Mouse (Mus musculus) layer of hippocampus, adult 9-11 months (tissue): ENCODE results near the gene Gm2431.
"Not testable (repeated sequence)": the region's sequence is repeated elsewhere in the genome, so short reads cannot be mapped to it uniquely, and the experiment has no call there.

Source experiments
- DNase-seq: peaks from one replicate; pipeline ENCODE4 v3.0.0; 2022

Gene Gm2431

DNA sequence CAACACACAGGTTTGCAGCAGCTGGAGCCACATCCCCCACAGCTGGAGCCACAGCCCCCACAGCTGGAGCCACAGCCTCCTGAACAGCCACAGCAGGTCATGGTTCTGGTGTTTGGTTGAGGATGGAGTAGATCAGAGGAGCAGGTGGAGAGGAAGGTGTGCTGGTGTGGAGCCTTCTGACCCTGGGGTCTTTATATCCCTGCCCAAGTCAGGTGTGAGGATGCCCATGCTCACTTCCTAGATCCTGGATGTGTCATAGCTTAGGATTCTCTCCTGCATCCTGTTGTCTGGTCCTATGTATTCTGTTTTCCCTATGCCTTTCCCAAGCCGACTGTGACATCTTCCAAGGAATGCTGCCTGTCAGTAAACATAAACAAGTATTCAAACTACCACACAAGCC is at the start of gene Gm2431:
Gene Gm2431 (minus strand): TSS at position 101 of the 400 bp plus-strand sequence.
- not testable (repeated sequence) for DNase-seq

GRCm38 (mm10) chr7:142303929-142304328 is 45.8 kb upstream of the Gm2431 start:
- not testable (repeated sequence) for DNase-seq

DNA sequence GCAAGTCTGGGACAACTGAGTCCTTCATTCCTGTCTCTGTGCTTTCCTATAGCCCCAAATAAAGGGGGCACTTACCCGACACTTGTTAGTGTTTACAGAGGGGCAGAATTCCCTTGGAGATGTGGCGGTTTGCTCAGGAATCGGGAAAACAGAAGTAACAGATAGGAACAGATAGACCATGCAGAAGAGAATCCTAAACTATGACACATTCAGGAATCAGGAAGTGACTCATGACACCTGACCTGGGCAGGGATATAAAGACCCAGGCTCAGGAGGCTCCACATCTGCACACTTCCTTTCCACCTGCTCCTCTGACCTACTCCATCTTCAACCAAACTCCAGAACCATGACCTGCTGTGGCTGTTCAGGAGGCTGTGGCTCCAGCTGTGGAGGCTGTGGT is 45.1 kb upstream of the Gm2431 start, which contains the start of gene Krtap5-4:
Gene Krtap5-4 (plus strand): TSS at position 301 of the 400 bp plus-strand sequence.
- no peak for DNase-seq

GRCm38 (mm10) chr7:142297018-142297417 is 38.9 kb upstream of the Gm2431 start, which contains the start of gene Krtap5-1:
TSS of gene Krtap5-1 (minus strand) at chr7:142297118.
- not testable (repeated sequence) for DNase-seq

DNA sequence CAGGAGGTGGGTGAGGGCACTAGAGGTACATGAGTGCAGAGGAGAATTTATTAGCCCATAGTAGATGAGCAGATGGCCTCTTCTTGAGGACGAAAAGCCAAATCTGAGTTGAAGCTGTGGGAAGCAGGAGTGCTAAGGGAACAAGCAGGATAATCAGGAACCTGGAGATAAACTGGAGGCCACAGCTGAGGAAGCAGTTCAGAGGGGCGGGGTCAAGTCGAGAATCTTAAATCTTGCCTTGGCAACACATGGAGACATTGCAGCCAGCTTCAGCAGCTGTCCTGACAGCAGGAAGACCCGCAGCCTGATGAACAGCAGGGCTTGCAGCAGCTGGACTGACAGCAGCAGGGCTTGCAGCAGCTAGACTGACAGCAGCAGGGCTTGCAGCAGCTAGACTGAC is 38.0 kb upstream of the Gm2431 start:
- not testable (repeated sequence) for DNase-seq

GRCm38 (mm10) chr7:142295418-142295817 is 37.3 kb upstream of the Gm2431 start:
- no peak for DNase-seq

- not testable (repeated sequence) for DNase-seq
These were observed 35.7 kb upstream of the Gm2431 start for GRCm38 (mm10) chr7:142293851-142294250.

GRCm38 (mm10) chr7:142285910-142286612 is 27.9 kb upstream of the Gm2431 start:
- not testable (repeated sequence) for DNase-seq

DNA sequence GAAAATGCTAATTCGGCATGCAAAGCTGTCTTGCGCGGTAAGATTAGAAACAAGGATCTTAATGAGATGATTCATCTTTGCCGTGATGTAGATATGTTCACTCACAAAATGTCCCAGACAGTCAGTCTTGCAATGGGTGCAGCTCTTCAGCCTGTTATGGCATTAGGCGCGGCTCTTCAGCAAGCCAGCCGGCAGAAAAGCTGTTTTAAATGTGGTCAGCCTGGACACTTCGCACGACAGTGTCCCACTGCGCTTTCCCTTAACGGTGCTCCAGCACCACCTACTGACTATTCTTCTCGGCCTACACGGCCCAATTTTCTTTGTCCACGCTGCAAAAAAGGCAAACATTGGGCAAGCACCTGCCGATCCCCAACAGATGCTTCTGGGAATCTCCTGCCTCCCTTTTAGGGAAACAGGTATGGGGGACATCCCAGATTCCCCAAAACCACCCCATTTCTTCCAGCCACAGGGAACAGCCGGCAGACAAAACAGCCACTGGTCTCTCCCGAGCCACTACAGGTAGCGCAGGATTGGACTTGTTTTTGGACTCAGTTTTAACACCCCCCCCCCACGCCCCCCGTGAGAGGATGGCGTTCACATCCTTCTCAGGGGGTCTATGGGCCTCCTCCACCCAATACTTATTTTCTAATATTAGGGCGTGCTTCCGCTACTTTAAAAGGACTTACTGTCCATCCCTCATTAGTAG is 27.1 kb upstream of the Gm2431 start:
- DNase-seq, result peak; percentile 9

DNA sequence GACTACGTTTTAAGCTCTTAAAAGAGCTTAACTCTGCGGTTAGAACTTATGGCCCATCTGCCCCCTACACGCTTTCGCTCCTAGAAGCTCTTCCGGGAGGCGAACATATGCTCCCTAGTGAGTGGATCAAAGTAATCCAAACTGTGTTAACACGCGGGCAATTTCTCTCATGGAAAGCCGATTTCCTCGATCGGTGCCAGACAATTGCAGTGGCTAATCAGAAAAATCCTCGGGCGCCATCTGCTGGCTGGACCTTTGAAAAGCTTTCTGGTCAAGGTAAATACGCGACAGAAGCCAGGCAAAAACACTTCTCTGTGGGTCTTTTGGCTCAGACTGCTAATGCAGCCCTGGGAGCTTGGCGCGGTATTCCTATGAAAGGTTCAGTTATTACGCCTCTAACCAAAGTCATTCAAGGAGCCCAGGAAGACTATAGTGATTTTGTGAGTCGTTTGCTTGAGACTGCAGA is 26.5 kb upstream of the Gm2431 start:
- peak; percentile 87 for DNase-seq

DNA sequence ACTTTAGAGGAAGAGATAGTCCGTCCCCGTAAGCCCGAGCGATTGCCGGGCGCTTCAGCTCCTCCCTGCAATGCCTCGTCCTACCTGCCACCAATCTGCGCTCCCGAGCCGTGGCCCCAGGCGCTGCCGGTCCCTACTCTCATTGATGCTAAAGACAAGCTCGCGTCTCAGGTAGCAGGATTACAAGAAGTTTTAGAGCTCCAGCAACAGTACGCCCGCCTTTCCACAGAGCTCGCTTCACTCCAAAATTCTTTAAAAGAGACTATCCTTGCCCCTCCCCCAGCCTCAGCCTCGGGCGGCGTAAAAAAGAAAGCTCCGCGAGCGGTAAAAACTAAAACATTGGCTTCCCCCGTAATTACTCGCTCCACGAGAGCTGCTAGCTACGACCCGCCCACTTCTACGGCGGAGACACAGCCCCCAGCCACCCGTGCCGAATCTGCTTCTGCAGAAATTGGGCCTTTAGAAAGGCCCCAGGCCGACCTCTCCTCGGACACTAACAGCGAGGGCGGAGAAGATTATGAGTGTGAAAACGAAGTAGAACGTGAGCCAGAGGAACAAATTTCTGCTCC is 26.0 kb upstream of the Gm2431 start:
- DNase-seq, result peak; percentile 14

- DNase-seq, result not testable (repeated sequence)
These were observed 24.7 kb upstream of the Gm2431 start for GRCm38 (mm10) chr7:142282847-142283246.

DNA sequence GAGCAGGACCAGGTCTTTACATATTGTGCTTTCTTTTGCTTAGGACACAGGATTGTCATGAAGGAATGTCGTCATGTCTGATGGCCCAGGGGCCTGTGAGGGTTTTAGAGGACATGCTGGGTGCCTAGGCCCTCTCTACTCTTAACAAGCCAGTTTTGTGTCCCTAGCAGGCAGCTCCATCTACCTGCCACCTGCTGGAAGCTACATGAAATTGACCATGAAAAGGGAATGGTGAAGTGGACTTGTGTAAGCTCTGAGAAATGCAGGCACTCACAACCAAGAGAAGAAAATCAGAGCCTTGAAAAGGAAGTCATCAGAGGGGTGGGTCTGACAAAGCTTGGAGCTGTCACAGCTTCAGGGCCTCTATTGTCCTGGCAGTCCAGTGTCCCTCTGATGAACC is 21.1 kb upstream of the Gm2431 start:
- not testable (repeated sequence) for DNase-seq

DNA sequence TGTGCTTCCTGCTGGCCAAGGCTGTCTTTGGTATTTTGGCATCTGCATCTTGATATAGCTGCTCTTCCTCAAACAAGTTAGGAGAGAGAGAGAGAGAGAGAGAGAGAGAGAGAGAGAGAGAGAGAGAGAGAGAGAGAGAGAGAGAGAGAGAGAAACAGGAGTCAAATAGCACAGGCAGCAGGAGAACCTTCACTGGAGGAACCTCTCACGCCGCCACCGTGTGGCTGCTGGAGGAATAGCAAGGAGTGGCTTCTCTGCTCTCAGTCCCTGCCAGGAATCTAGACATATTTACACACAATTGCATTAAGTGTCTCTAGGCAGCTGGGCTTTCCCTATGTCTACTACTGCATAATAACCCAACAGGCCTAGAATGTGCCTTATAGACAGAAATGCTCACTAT is 20.0 kb upstream of the Gm2431 start:
- DNase-seq, result not testable (repeated sequence)

DNA sequence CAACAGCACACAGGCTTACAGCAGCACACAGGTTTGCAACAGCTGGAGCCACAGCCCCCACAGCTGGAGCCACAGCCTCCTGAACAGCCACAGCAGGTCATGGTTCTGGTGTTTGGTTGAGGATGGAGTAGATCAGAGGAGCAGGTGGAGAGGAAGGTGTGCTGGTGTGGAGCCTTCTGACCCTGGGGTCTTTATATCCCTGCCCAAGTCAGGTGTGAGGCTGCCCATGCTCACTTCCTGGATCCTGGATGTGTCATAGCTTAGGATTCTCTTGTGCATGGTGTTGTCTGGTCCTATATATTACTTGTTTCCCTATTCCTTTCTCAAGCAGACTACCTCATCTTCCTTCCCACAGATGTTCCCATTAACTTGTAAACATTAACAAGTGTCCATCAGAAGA is 16.1 kb upstream of the Gm2431 start, which contains the start of gene Gm4559:
Gene Gm4559 (minus strand): TSS at position 101 of the 400 bp plus-strand sequence.
- not testable (repeated sequence) for DNase-seq

DNA sequence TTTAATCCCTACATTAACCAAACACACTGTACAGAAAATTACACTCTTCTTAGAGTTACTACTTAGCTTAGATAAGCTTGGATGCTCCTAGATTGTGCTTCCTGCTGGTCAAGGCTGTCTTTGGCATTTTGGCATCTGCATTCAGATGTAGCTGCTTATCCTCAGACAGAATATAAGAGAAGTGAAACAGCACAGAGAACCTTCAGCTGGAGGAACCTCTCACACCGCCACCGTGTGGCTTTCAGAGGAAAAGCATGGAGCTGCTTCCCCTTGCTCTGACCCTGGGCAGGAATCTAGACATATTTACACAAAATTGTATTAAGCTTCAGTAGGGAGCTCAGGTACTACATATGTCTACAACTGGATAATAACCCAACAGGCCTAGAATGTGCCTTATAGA is 2.6 kb downstream of the Gm2431 start:
- DNase-seq, result peak; percentile 10

DNA sequence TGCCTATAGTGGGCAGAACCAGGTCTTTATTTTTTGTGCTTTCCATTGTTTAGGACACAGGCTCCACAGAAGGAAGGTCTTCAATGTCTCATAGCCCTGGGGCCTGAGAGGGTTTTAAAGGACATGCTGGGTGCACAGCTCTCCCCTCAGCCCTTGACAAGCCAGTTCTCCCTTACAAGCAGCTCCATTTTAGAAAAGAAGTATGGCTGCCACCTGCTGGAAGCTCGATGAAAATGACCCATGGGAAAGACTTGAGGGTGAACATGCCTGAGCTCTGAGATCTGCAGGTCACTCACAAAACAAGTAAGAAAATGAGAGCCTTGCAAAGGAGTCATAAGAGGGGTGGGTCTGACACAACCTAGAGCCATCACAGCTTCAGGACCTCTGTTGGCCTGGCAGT is 8.3 kb downstream of the Gm2431 start:
- peak; percentile 13 for DNase-seq

DNA sequence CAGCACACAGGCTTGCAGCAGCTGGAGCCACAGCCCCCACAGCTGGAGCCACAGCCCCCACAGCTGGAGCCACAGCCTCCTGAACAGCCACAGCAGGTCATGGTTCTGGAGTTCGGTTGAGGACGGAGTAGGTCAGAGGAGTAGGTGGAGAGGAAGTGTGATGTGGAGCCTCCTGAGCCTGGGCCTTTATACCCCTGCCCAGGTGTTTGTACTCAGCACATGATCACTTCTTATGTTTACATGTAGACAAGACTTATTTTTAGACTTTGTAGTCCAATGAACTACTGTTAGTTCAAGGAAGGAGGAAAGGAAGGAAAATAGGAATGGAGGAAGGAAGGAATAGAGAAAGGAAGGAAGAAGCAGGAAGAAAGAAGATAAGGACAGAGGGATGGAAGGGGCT is 17.2 kb downstream of the Gm2431 start, which contains the start of gene Gm40460:
Gene Gm40460 (minus strand): TSS at position 101 of the 400 bp plus-strand sequence.
- DNase-seq, result no peak

GRCm38 (mm10) chr7:142231540-142231939 is 26.6 kb downstream of the Gm2431 start:
- DNase-seq, result no peak

- not testable (repeated sequence) for DNase-seq
These were observed 28.3 kb downstream of the Gm2431 start, which contains the start of gene Krtap5-5 for GRCm38 (mm10) chr7:142229871-142230270. TSS of gene Krtap5-5 (minus strand) at chr7:142229971.

DNA sequence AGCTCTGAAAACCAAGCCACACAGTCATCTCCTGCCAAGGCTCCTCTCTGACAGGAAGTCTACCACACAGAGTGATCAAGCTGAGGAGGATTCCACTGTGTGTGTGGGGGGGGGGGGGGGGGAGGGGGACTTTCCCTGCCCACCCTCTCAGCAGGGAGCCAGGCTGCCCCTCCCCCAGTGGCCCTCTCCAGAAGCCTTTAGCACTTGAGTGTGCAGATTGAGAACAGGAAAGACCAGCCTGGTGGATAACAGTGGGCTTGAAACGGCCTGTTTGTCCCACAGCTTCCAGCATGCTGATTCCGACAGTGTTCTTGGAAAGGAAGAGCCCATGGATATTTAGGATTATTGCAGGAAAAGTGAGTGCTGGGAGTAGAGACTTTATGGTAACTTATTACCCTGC is 33.6 kb downstream of the Gm2431 start:
- no peak for DNase-seq

DNA sequence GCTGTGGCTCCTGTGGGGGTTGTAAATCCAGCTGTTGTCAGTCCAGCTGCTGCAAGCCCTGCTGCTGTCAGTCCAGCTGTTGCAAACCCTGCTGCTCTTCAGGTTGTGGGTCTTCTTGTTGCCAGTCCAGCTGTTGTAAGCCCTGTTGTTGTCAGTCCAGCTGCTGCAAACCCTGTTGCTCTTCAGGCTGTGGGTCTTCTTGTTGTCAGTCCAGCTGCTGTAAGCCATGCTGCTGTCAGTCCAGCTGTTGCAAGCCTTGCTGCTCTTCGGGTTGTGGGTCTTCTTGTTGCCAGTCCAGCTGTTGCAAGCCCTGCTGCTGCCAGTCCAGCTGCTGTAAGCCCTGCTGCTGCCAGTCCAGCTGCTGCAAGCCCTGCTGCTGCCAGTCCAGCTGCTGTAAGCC is 46.0 kb downstream of the Gm2431 start:
- DNase-seq, result not testable (repeated sequence)

GRCm38 (mm10) chr7:142211559-142211958 is 46.6 kb downstream of the Gm2431 start, which contains the start of gene Gm7579:
TSS of gene Gm7579 (plus strand) at chr7:142211859.
- no peak for DNase-seq
